Mouse (Mus musculus): Measurements from ENCODE around the gene Cavin1.

GRCm38 (mm10) chr11:100965760-100966159 is 4.9 kb downstream of the Cavin1 start:
- no peak for TF ChIP-seq POLR2A (IDR thresholded peaks at IDR 0.05; ENCODE audit: low read depth, low read length)
- no peak for TF ChIP-seq CTCF (IDR thresholded peaks at IDR 0.05; ENCODE audit: extremely low read depth, insufficient read length, insufficient replicate concordance, low read depth, low read length)
